Mouse (Mus musculus): ENCODE measurements around the gene Gm1043.

DNA sequence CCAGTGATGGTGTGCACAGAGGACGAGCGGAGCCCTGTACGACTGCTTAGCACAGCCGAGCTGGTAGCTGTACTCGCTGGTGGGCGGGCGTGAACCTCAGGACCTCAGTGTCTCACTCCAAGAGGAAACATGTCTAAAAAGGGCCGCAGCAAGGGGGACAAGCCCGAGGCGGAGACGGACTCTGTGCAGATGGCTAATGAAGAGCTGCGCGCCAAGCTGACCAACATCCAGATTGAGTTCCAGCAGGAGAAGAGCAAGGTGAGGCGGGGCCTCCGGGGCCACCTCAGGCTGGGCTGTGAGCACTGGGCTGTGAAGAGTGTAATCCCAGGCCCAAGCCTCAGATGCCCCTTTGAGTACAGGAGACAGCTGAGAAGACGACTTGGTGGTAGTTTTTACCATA lies at the start of gene Gm1043:
- TF ChIP-seq CTCF (IDR thresholded peaks at IDR 0.05; ENCODE audit: borderline replicate concordance, control insufficient read depth, extremely low read depth, insufficient read depth, low read length, poor library complexity) (no peak), POLR2A (IDR thresholded peaks at IDR 0.05; ENCODE audit: control insufficient read depth, extremely low read depth, insufficient read depth, low read length, poor library complexity) (no peak)

Measured in thymus, adult 2 months (tissue).